Mouse (Mus musculus) cerebellum, adult 18-20 months (tissue): ENCODE measurements around the gene Unc5b.
A peak's percentile ranks its signal among the peaks of the same experiment; 100 is the strongest.
"Not testable (repeated sequence)": the region's sequence is repeated elsewhere in the genome, so short reads cannot be mapped to it uniquely, and the experiment has no call there.

Source experiments
- DNase-seq, 2 experiments: peaks; one replicate each; pipeline ENCODE4 v3.0.0; 2021

The Unc5b gene

DNA sequence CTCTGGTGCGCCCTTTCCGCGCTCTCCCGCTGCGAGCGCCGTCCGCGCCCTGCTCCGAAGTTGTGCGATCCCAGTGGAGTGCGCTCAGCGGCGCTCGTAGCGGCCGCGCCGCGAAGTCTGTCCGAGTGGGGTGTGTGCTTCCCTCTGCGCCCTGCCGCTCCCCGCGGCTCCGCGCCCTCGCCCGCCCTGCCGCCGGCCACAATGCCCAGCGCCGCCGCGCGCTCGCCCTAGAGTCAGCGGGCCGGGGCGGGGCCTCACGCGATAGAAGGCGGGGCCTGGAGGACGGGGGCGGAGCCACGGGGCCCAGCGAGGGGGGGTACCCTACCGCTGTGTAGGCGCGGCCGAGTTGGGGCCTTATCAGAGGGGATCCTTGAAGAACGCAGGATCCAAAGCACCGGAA lies at the start of gene Unc5b:
Gene Unc5b, minus strand, starts transcription at position 203 of the 400 bp plus-strand sequence.
- DNase-seq = peak; percentile 87 to 97

DNA sequence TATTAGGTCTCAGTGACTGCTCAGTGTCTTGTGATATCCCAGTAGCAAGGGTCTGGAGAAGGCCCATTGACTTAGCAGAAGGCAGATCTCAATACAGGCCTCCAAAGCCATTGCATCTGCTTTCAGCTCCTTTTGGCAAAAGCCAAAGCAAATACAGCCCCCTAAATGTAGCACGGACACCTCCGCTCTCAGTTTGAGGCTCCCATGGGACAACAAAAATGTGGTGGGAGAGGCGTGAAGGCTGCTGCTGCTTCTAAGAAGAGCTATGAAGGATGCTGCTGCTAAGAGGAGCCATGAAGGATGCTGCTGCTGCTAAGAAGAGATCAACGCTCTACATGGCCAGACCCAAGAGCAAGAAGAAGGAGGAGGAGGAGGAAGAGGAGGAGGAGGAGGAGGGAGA lies 48.4 kb upstream of the Unc5b start:
- DNase-seq = no peak

DNA sequence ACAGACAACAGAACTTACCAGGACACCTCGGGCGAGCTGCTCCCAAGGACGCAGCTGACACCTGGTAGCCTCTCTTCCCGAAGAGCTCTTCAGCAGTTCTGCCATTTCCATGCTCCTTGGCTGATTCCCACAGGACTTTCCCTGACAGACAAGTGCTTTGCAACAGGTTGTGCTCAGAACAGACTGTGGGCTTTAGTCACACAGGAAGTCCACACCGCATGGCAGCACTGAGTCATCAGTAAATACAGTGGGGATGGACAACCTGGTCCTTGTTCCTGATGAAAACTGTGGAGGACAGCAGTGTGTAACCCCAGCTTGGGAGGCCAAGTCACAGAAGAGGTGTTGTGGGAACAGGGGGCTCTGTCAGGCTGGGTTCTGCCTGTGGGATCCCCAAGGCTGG lies 45.7 kb upstream of the Unc5b start:
- DNase-seq = no peak

DNA sequence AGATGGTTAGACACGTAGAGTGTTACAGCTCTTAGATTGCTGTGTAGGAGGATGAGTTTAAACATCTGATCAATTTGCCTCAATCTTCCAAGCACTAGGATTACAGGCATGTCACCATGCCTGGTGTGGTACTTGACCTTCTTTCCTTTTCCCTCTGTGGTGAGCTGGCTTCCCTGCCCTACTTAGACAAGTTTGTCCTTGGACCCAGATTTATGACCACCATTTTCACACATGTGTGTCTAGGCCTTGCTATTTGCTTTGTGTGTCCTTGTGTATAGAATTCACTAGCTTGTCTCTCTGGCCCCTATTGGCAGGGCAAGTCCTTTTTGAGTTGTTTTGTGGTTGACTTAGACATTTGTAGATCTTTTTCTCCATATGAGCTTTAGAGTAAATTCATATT lies 43.6 kb upstream of the Unc5b start:
- no peak for DNase-seq

DNA sequence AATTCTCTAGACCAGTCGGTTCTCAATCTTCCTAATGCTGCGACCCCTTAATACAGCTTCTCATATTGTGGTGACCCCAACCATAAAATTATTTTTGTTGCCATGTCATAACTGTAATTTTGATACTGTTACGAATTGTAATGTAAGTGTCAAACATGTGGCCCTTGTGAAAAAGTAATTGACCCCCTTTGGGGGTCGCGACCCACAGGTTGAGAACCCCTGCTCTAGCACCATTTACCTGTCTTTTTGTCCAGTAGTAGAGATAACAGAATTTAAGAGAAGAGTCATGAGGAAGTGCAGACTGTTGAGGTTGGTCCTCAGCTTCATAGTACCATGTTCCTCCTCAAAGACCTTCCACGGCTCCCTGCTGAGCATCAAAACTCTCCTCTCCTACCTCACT lies 31.9 kb upstream of the Unc5b start:
- DNase-seq = no peak

DNA sequence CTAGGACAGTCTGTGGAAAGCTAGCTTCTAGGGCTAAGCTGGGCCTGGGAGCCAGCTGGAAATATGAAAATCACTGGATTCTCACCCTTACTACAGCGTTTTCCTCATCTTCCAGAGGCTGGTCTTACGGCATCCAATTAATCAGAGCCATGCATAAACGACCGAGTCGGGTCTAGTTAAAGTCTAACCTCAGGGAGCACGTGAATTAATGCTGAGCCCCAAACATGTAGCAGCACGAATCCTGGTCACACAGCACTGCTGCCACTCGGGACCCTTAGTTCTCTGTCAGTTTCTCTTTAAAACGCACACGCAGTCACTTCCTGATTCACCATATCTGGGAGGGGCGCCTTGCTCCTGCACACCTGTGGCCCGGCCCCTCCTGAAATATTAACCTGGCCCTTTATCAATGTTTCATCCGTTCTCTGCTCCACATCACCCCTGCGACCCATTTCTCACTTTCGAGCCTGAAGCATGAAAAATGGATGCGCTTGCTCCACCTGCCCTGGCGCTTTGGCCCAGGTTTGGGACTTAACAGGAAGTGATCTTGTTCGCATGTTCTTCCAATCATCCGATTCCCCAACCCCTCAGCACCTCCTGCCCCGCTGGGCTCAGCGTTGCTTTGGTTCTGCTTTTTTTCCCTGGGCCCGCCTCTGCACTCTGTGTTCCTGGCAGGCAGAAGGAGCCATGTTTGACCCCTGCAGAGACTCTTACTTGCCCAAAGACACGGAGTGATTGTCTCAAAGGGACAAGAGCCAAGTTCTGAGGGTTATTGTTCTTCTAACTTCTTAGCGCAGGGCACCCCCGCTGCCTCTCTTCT lies 31.3 kb upstream of the Unc5b start:
- no peak for DNase-seq

DNA sequence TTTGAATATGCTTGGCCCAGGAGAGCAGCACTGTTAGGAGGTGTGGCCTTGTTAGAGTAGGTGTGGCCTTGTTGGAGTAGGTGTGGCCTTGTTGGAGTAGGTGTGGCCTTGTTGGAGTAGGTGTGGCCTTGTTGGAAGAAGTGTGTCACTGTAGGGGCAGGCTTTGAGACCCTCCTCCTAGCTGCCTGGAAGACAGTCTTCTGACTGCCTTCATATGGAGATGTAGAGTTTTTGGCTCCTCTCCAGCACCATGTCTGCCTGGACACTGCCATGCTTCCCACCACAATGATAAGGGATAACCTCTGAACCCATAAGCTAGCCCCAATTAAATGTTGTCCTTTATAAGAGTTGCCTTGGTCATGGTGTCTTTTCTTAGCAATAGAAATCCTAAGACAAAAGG lies 13.9 kb upstream of the Unc5b start:
- not testable (repeated sequence) for DNase-seq

DNA sequence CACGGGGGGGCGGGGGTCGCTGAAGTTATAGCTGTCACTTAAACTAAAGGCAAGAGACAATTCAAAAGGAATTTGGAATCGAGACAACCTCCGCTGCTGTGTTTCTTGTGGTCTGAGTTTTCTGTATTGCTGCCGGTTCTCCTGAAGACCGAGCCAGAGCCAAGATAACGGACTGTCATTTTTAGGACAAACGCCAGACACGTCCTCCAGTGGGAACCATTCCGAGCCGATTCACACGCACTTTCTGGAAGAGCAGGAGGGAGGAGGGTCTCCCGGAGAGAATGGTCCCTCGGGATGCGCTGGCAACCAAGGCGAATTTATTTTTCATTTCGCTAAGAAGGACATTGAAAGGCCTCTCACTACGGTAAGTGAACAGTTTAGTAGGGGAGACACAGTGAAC lies 7.4 kb upstream of the Unc5b start:
- no peak for DNase-seq

DNA sequence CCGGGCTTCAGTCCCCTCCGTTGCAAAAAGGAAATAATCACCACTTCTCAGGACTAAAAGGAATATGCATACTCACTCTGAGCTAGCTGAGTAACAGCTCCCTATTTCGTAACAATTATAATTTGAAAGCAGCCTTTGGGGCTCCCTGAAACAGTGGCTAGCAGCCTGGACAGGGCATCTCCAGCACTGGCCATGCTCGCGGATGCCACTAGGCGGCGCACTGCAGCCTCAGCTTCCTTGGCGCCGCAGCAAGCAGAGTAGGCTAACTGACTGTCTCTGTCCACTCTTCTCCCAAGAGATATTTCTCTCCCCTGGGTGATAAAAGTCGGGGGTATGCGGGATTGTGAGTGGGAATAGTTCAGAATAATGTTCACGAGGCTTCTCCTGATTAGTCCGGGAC lies 3.6 kb upstream of the Unc5b start:
- DNase-seq = peak; percentile 87 to 94

DNA sequence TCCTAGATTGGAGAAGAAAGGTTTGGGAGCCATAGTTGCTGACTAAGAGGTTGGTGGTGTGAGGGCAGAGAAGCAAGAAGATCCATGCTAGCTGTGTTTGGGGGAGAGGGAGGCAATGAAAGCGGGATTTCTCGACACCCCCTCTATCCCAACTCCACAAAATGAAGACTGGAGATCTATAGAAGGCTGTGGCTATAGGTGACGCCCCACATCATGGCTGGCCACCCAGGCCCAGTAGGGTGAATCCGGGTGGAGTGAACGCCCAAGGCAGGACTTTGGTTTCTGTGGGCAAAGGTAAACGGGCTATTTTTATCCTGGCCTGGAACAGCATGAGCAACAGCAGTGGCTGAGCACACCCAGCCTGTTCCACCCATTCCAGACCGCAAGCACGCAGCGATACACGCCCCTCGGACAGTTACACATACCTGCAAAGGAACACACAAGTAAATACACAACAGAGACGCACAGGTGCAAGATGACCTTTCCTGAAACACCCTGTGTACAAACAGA lies 1.3 kb upstream of the Unc5b start:
- no peak for DNase-seq

DNA sequence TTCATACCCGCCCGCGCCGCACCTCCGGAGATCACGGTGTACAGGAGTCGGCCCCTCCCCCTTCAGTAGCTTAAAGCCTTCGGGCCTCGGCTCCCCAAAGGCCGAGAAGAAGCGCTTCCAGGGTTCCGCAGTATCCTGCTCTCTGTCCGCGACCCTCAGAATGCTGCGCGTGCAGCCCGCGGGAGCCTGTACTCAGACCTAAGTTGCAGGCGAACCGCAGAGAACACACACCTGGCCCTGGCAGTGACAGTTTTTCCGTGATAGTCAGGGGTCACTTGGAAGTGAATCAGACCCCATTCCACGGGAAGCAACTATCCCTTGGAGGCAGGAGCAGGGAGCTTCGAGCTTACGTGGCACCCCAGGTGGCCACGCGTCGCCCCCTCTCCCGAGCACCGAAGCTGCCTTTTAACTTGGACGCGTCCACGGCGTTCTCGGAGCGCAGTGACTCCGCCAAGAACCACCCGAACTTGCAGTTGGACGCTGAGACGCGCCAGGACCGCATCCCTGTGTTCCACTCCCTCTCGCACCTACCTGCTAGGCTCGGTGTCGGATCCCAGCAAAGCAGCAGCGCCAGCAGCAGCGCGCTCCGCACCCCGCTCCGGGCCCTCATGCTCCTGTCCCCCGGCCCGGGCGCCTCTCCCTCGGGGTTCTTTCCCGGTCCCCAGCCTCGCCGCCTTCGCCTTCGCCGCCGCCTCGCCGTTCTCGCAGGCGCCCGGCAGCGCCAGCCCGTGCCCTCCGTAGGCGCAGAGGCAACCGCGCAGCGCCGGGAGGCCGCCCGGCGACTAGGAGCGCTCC lies 628 bp downstream of the Unc5b start:
- DNase-seq = peak; percentile 69 to 70

DNA sequence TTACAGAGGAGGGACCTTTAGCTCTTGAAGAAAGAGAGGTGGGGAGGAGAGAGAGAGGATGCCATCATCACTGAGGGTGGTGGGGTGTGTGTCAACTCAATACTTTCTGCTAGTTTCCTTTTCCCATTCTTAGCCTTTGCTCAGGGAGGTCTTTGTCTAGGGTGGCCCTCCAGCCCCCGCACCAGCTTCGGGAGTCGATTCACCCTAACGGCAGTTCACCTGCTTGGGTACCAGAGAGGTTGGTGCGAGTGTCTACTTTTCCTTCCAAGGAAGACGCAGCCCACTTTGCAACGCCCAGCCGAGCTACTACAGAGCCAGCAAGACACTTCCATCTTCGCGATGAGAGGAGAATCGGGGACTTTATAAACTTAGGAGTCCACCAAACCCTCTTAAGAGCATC lies 1.4 kb downstream of the Unc5b start:
- DNase-seq = peak; percentile 23 to 48

DNA sequence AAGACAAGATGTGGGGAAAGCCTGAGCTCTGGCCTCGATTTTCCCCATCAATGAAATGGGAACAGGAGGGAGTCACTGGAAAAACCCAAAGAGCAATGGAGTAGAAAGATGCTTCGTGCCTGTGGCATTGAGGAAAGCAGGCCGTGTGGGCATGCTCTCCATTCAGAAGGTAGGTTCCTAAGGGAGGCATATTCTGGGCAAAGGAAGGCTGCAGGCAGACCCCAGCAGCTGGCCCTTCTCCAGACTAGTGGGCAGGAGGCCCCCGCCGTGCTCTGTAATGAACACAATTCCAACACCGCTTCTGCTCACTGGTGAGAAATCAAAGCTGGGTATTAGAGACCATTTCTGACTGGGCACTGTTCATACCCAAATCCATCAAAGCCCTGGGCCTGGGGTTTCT lies 2.3 kb downstream of the Unc5b start:
- peak; percentile 21 to 45 for DNase-seq

DNA sequence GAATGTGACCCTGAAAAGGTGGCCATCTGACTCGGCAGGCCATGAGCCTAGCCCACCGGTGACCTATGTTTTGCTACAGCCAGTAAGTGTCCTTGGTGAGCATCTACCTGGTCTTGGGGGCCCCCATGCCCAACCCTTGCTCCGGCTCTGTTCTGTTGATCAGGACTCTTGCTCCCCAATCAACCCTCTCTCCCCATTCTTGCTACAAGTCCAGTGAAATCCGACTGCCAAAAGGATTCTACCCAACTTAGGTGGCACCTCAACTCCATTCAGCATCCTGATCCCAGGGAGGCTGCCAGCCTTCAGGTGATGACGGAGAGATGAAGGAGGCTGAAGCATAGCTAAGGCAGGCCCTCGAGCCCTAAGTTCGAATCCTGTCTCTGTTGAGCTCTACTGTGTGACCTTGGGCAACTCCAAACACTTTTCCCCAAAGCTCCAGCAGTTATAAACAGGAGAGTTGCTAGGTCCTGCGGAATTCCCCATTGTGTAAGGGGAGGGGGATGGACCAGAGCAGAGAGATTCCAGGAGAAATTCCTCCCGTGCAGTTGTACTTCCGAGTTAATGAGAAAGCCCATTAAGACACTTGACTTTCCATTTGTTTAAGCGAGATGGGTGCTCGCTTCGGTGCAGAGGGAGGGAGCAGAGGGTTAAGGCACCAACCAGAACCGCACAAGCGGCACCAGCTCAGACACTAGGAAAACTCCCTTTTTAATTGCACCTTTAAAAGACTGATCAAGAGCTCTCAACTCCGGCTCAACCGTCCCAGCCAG lies 3.3 kb downstream of the Unc5b start:
- DNase-seq = peak; percentile 21 to 29

DNA sequence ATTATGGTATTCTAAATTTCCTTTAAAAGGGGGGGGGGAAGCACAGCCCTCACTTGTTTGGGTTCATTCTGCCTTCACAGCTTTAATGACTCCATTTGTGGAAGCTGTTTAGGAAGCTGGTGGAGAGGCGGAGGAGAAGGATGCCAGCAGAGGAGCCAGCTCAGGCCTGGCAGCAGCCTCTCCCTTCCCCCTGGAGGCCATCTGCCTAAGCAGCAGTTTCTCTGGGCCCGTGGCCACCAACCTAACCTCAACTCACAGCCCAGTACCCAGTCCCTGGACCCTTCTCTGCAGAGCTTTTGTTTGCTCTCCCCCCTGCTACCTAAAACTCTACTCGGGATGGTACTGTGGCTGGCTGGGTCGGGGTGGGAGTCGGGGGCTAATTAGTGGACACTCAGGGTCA lies 4.1 kb downstream of the Unc5b start:
- DNase-seq = peak; percentile 81 to 84

DNA sequence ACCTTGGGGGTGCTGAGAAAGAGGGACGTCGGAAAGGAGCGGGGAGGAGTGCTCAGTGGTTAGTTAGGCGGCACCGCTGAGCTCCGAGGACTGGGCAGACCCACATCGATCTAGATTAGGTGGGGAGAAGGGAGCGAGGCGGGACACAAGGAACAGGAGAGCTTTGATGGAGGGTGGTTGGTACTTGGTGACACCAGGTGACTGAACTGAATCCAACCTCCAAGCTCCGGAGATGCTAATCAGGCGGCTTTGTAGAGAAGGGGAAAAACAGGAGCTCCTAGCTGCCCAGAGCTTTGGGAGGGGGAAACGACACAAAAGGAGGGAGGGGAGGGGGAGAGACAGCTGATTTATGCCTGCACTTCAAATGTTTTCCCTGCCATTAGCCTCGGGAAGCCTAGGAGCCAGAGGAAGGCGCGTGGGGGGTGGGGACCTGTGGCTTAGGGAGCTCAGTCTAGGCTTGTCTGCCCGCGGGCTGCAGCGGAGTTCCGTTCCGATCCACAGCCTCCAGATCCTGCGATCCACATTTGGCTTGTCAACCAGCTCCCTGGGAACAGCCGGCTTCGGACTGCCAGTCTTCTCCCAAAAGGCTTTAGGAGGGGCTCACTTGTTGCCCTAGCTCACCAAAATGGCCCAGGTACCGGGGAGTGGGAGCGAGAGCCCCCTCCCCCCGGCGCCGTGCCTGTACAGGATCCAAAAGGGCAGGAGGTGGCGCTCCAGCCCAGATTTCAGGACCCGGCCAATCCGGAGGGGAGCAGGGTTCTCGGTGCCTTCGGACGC lies 4.7 kb downstream of the Unc5b start:
- DNase-seq = peak; percentile 79 to 86

DNA sequence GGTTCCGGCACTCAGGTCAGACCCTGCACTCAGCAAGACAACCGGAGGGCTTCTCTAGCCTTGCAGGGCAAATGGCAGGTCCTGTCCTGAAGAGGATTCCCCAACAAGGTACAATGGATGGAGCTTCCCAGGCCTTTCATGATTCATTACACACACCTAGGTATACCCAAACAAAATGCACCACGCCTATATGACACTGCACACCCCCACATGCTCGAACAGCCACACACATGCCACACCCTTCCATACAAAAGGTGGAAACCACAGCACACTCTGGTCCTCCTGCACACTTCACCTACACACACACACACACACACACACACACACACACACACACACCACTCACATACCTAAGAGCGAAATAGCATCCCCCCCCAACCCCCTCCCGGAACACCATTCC lies 5.4 kb downstream of the Unc5b start:
- no peak for DNase-seq

DNA sequence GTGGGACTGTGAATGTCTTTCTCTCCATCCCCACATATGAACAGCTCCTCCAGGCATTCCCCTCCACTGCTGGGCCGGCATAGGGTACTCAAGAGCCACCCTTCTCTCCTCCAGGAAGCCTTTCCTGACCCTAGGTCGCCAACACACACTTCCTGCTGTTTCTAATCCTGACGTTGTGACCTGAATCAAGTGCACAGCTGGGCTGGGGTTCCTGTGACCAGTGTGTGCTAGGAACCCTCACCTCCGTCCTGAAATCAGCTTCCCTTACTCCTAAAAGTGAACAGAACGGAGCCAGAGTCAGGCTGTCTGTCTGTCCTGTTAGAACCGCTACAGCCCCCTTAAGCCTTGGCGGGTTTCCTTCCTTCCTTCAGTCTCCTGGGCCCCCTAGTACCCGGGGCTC lies 7.6 kb downstream of the Unc5b start:
- peak in 1 of 2 experiments; percentile 21 for DNase-seq

DNA sequence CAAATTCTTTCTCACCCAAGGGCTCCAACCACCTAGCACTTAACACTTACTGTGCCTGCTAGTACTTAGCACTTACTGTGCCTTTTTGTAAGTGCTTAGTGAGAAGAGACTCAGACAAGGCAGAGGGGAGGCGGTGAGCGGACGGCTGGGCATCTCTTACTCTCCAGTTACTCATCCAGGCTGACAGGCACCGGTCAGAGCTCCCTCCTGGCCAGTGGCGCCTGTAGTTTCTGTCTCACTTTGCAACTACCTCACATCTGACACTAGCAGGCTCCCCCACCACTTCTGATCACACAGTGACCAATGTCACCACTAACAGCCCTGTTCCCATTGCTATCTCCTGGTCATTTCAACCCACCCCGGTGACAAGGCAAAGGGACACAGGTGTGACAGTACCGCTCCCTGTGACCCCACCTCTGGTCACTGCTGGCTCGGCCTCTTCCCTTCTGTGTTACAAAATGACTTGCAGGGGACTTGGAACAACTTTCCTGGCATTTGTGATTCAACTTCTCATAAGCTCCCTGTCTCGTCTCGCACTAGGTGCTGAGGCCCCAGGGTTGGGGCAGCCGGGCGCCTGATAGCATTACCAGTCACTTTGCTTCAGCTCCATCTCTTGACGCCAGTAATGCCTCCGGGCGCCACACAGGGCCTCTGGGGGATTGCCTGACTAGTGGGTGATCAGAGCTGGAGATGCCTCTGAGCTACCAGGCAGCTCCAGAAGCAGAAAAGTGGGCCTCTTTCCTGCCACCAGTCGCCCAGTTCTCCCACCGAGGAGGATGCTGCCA lies 8.5 kb downstream of the Unc5b start:
- peak; percentile 27 to 45 for DNase-seq

DNA sequence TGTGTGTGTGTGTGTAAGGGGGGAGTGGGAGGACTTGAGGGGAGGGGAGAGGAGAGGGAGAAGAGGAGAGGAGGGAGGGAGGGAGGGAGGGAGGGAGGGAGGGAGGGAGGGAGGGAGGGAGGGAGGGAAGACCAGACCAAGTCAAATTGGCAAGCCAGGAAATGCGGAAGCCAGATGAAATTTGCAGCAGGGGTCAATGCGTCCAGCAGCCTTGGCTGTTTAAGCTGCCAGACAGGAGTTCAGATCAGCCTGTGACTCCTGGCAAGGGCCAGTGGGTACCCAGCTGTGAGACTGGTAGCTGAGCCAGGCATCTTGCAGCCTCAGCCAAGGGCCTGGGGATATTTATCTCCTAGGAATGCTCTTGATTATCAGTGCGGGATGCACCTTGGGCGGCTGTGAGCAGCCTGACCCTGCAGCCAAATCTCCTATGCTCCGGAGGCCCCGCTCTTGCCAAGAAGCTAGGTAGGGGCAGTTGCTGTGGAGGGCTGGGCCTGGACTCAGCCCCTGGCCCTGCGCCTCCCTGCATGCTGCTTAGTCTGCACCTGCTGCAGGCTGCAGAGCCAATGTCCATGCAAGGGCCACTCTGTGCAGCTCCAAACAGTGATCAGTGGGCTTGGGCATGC lies 9.5 kb downstream of the Unc5b start:
- peak; percentile 87 to 91 for DNase-seq

DNA sequence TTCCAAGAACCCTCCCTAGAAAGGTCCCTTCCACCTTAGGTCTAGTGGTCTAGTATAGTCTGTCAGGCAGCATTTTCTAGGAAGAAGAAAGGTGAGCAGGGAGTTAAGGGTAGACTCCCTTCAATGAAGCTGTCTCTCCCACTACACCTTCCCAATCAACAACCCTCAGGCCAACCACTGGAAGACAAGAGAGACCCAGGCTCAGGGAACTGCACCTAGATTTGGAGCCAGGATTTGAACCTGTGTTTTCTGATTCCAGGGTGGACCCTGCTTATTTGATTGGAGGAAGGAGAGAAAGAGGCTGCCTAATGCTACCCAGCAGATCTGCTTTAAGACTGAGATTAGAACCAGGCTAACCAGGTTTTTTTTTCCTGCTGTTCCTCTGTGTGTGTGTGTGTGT lies 10.1 kb downstream of the Unc5b start:
- peak; percentile 13 to 35 for DNase-seq
